Mouse (Mus musculus): ENCODE results near the gene Cdc20b.
"Not testable (repeated sequence)": the region's sequence is repeated elsewhere in the genome, so short reads cannot be mapped to it uniquely, and the experiment has no call there.

The Cdc20b gene

DNA sequence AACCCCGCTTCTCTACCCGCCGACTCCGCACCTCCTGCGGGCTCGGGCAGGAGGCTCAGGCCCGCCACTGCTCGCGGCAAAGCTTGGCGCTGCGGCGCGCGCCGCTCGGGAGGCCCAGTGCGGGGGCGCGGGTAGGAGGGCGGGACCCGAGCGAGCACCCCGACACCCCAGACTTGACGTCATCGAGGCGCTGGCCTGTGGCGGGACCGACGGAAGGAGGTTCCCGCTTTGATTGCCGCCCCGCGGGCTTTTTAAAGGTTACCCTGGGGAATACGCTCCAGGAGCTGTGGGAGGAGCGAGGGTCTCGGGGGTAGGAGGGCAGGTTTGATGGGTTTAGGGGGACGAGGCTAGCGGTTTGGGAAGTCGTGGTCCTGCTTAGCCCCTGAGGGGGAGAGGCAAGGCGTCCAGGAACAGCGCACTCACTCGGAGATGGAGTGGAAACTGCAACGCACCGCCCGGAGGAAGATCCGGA is at the start of gene Cdc20b:
Cdc20b (plus strand) TSS at position 162 of the 472 bp plus-strand sequence.
- DNase-seq (ENCODE audit: low spot score): peak; percentile 13

- no peak for DNase-seq (ENCODE audit: low spot score)
Observed at GRCm38 (mm10) chr13:112985605-112986450, 49.1 kb upstream of the Cdc20b start.

DNA sequence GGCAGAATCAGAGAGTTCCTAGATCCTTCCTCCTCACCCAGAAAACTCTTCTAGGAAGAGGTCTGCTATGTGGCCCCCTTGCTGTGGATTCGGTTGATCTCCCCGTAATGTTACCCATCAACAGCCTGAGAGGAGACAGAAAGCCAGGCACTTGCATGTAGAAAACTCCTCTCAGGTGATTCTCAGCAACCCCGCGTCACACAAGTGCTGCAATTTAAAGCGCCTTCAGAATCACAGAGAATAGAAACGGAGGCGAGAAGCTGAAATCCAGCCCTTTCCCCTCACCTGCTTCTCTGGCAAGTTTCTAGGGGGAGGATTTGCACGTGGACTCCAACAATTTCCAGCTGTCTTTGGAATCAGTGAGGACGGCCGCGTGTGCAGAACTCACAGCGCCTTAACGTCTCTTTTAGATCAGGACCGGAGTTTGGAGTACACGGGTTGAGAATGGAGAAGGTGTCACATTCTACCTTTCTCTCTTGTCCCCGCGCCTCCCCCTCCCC is 48.4 kb upstream of the Cdc20b start:
- DNase-seq (ENCODE audit: low spot score): no peak

DNA sequence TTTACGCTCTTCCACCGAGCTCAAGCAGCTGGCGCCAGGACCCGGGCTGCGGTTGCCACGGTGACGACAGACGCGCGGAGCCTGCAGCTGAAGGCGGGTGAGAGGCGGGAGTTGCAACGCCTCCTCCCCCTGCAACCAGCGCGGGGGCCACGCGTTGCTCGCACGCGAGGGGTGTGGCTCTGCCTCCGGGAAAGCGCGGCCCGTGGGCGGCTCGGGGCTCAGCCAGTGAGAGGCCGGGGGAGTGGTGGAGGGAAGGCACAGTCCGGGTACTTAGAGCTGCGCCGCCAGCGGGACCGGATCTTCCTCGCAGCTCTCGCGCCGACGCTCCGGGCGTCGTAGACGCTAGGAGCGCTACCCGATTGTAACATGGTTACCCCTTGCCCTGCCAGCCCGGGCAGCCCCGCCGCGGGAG is 47.4 kb upstream of the Cdc20b start, which contains the start of gene Ccno:
Ccno (plus strand) TSS at position 271 of the 412 bp plus-strand sequence.
- DNase-seq (ENCODE audit: low spot score): peak; percentile 93

- DNase-seq (ENCODE audit: low spot score): no peak
Observed at GRCm38 (mm10) chr13:112987991-112988390, 46.9 kb upstream of the Cdc20b start.

- no peak for DNase-seq (ENCODE audit: low spot score)
Observed at GRCm38 (mm10) chr13:112988866-112989265, 46.0 kb upstream of the Cdc20b start.

- no peak for DNase-seq (ENCODE audit: low spot score)
Observed at GRCm38 (mm10) chr13:112989541-112989940, 45.4 kb upstream of the Cdc20b start.

DNA sequence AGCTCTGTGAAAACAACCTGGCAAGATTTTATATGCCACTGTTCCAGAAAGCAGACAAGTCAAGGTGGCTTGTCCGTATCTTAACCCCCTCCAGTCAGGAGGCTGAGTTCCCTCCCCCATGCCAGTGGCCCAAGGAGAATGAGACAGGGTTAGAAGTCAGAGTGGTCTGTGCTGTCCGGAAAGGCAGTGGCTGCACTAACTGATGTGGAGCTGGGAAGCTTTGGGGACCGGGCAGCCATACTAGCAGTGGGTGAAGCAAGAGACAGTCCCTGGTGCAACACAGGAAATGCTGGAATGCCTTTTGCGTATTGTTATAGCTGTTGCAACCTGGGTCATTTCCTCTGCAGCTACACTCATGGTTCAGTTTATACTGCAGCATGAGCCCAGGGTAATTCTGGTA is 44.6 kb upstream of the Cdc20b start:
- no peak for DNase-seq (ENCODE audit: low spot score)

DNA sequence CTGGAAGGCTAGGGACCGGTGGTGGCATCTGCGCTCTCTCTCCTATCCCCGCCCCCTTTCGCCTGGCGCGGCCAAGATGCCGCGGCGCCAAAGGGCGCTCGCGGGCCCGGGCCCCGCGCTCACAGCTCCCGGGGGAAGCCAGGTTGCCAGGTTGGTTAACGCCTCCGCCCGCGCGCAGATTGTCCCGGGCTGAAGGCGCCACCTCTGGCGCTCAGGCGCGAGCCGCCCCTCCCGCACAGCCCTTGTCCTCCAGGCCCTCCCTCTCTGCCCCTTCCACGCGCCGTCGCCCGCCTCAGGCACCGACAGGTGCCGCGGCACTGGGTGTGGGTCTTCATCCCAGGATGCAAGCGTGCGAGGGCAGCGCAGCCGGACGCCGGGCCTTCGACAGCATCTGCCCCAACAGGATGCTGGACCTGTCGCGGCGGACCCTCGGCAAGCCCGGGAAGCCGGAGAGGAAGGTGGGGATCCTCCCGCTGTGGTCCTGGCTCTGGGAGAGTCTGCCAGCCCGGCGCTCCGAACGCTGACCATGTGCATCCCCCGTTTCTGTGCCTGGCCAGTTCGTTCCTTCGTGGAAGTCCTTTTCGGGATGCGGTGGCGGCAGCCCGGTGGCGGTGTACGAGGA is 41.3 kb upstream of the Cdc20b start, which contains the start of gene Mcidas:
Mcidas (plus strand) TSS at position 315 of the 622 bp plus-strand sequence.
- no peak for DNase-seq (ENCODE audit: low spot score)

- DNase-seq (ENCODE audit: low spot score): peak; percentile 61
Observed at GRCm38 (mm10) chr13:112994191-112994590, 40.7 kb upstream of the Cdc20b start.

DNA sequence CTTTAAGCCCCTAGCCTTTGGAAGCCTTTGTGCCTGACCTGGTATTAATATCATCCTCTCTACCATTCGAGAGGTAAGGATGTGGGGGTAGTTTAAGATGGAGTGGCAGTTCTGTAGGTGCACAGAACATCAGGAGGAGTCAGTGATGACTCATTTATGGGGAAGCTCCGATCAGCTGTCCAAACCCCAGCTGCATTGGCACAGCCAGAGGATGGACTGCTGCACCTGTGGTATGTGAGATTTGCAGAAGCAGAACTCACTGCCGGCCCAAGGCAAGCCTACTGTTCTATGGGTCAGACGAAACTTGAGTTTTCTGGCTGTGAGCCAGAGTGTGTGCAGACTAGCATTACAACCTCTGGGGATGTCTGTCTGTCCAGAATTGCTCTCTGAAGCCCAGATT is 38.5 kb upstream of the Cdc20b start:
- DNase-seq (ENCODE audit: low spot score): no peak

DNA sequence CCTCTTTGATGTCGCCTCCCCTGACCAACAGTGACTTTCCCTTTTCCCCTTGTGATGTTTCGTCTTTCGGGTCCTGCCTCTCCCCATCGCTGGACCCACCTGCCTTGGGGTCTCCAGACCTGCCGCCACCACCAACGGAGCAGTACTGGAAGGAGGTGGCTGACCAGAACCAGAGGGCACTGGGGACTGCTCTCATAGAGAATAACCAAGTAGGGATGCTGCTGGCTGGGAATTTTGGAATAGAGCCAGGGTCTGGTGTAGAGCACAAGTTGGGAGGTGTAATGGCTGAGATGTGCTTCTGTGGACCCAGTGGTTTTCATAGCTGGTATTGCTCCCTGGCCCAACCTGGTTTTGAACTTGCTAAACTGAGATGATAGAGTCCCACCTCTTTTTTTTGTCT is 37.5 kb upstream of the Cdc20b start:
- DNase-seq (ENCODE audit: low spot score): no peak

- no peak for DNase-seq (ENCODE audit: low spot score)
Observed at GRCm38 (mm10) chr13:112998427-112999201, 36.3 kb upstream of the Cdc20b start.

DNA sequence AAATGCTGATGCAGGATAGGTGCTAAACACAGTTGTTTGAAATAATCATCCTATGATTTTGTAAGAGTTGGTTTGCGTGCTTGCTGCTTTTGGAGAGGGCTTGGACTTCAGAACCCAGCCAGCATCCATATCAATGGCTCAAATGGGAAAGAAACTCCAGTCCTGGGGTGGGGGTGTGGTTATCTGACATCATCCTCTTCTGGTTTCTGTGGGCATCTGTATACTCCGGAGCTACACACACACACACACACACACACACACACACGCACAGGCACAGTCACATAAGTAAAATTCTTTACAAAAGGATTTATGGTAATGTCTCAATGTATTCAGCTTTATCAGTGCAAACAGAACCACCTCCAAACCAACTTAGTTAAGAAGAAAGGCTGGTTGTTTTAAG is 34.8 kb upstream of the Cdc20b start:
- no peak for DNase-seq (ENCODE audit: low spot score)

DNA sequence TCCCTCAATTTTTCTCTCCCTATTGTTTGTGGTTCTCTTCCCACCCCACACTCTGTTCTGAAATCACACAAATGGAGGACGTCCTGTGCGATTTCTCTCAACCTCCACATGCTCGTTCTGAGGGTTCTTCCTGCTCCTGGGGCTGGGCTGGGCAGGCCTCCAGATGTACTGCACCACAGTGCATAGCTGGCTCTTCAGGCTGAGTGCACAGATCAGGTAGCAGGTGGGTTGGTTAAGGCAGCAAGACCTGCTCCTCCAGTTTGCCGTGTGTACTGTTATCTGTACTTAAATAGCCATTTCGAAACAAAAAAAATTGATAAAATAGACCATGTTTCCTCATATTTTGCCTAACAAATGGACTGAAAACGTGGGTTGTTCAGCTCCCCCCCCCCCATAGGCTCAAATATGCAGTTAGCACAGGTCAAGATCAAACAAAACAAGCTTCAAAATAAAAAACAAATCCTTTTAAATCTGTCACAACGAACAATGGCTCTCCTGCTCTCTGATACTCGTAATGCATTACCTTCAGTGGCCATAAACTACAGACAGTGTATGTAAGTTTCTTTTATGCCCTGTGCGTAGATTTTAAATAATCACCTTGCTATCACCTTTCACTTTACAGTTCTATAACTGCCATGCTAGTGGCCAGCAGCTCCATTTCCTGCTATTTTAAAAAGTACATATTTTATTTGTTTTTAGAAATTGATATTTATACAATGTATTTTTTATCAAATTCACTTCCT is 34.2 kb upstream of the Cdc20b start:
- DNase-seq (ENCODE audit: low spot score): no peak

DNA sequence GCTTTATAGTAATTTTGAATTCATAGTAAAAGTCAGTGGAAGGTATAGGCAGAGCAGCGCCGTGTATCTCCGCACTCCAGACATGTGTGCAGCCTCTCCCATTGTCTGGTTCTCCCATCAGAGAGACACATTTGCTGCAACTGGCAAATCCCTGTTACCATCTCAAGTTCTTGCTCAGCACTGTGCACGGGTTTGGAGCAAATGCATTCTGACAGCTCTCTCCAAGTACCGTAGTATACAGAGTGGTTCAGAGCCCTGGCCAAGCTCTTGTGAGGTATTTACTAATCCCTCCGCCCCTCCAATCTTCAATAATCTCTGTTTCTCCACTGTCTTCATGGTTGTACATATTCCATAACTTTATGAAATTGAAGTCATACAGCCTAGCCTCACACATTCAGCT is 22.2 kb upstream of the Cdc20b start:
- DNase-seq (ENCODE audit: low spot score): no peak

DNA sequence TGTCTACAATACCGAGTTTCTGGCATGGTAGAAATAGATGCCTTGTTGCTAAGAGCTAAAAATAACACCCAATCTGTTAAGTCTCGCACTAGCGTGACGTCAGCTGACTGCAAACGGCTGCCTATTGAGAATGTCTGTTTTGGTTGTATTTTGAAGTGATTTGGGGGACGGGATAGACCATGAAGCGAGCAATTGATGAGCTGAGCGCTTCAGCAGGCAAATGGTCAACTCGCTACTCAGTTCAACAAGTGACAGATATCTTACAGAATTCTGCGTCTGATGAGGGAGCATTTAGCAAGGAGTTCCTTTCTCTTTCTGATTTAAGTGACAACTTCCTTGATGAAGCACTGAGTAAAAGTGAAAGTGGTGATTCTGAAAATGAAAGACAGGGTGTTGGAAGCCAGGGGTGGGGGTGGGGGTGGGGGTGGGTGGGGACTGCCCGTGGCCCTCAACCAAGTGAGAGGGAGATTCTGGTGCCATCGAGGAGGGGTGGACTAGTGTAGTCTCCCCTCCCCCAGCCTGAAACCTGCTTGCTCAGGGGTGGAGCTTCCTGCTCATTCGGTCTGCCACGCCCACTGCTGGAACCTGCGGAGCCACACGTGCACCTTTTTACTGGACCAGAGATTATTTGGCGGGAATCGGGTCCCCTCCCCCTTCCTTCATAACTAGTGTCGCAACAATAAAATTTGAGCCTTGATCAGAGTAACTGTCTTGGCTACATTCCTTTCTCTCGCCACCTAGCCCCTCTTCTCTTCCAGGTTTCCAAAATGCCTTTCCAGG is 21.5 kb upstream of the Cdc20b start:
- not testable (repeated sequence) for DNase-seq (ENCODE audit: low spot score)

GRCm38 (mm10) chr13:113021521-113021920 is 13.4 kb upstream of the Cdc20b start:
- no peak for DNase-seq (ENCODE audit: low spot score)

- DNase-seq (ENCODE audit: low spot score): no peak
Observed at GRCm38 (mm10) chr13:113022467-113022866, 12.4 kb upstream of the Cdc20b start.

DNA sequence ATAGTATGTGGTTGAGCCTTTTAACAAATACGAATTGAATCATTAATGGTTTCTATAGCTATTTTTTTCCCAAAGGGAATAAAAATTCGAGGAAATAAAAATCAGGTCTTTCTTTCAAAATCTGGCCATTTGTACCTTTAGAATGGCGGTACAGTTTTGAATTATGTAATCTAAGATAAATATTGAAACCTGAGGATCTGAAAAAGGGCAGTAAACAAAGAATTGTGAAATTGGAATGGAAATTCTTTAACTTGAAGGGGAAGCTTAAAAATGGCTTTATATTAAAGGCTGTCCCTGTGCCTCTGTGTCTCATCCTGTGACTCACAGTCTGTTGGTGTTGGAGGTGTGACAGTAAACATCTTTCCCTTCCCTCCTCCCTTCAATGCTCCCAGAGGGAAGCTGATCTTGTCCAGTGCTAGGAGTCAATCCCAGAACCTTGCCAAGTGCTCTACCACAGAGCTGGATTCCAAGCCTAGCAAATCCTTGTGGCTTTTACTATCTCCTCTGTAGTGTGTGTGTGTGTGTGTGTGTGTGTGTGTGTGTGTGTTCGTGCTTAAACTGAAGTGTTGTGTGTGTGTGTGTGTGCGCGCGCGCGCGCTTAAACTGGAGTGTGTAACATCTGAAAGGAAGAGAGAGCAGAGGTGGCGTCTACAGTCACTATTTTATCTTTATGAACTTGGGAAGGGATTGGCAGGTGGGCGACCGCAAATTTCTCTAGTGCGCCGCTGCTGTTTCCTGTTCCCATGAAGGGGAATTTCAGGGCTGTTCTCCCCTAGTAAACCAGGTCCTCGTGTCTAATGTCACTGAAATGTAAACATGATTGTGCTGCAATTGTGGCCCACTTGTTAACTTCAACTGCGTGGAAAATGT is 11.4 kb upstream of the Cdc20b start:
- no peak for DNase-seq (ENCODE audit: low spot score)
